In the genomic region with DNA sequence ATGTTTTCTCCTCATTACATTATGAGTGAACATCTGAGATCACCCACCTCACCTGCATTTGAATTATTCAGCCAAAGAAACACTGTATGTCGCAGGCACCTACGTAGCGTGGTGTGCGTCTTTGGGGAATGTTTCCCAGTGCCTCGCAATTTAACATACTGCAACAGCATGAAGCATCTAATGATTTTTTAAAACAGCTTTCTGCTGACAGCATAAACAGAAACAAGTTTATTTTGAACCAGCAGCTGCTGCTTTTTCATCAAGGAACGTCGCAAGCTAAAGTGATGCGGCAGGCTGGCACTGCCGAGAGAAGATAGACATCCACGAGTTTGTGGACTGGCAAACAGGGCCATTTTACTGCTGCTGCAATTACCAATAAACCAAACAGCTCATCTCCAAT, we compare ENCODE assay signal across 19 mouse cellular contexts.
DNase-seq lines count a peak whose midpoint lies in the region; ATAC-seq lines count a peak whose summit lies in the region.
"Had no signal": no experiment of that assay in that cellular context is flagged by ENCODE, and none has a peak within 500 bp of the region (broad histone marks: within the 10 kb centered on the region; RNA-seq: fewer than 3 reads in every experiment).

No protein-coding gene starts in this region.

- ATAC-seq in forebrain, embryonic 16.5 days: peak; percentile 78
- ATAC-seq: hindbrain, postnatal 0 days; midbrain, embryonic 13.5 days had no signal

- H3K4me3 ChIP-seq in forebrain, embryonic 16.5 days (replicated peaks; ENCODE audit: low read length): no peak overlapping the region
- H3K4me3 ChIP-seq: midbrain, embryonic 13.5 days; neural tube, embryonic 13.5 days had no signal

- intact Hi-C loops in left cerebral cortex, postnatal 25 days (cut with DNase I): no loop called here

- no peaks in the 10 kb centered on the region for H3K9me3 ChIP-seq in forebrain, embryonic 16.5 days (ENCODE audit: control insufficient read depth, low read length)
- H3K9me3 ChIP-seq: midbrain, embryonic 13.5 days; neural tube, embryonic 13.5 days had no signal

- H3K27ac ChIP-seq in forebrain, embryonic 16.5 days (ENCODE audit: low read length): no peak overlapping the region
- H3K27ac ChIP-seq: hindbrain, postnatal 0 days; midbrain, embryonic 13.5 days; neural tube, embryonic 13.5 days had no signal

- peak; percentile 16 to 29 for DNase-seq in left cerebral cortex, postnatal 25 days (ENCODE audit: low spot score in 2 of 2)
- no peak for DNase-seq in left cerebral cortex, adult 11 months (ENCODE audit: low spot score)
- DNase-seq in layer of hippocampus, adult 8-10 months (ENCODE audit: low spot score in 2 of 2): peak; percentile 12 to 17
- peak; percentile 5 for DNase-seq in right cerebral cortex, postnatal 14 days
- no peak for DNase-seq in testis, postnatal 14 days (ENCODE audit: low spot score)
- DNase-seq in urinary bladder, adult 18-20 months (ENCODE audit: low spot score in 2 of 2): no peak
- DNase-seq: adrenal gland, adult 2 months; cerebellum, adult 11 months; cerebellum, postnatal 10 days; embryo, embryonic 11 days; heart, adult 11 months; kidney, adult 11 months; liver; lung, postnatal 10 days; thymus, postnatal 36 days had no signal

- H3K4me2 ChIP-seq in forebrain, embryonic 16.5 days (ENCODE audit: low read length): no peak overlapping the region
- H3K4me2 ChIP-seq: midbrain, embryonic 13.5 days; neural tube, embryonic 13.5 days had no signal

- no peaks in the 10 kb centered on the region for H3K36me3 ChIP-seq in forebrain, embryonic 16.5 days (ENCODE audit: control insufficient read depth, insufficient read depth)
- H3K36me3 ChIP-seq: midbrain, embryonic 13.5 days; neural tube, embryonic 13.5 days had no signal

- 70% methylated on average over 10 of the region's 10 CpGs for WGBS in forebrain, embryonic 16.5 days

- H3K27me3 ChIP-seq in forebrain, embryonic 16.5 days (replicated peaks; ENCODE audit: control insufficient read depth, insufficient read depth, low read length): no peaks in the 10 kb centered on the region
- H3K27me3 ChIP-seq: midbrain, embryonic 13.5 days; neural tube, embryonic 13.5 days had no signal

- H3K4me1 ChIP-seq in forebrain, embryonic 16.5 days (replicated peaks; ENCODE audit: control insufficient read depth, insufficient read depth, low read length): no peaks in the 10 kb centered on the region
- H3K4me1 ChIP-seq: neural tube, embryonic 13.5 days had no signal

- H3K9ac ChIP-seq in forebrain, embryonic 16.5 days (replicated peaks; ENCODE audit: low read depth, low read length): no peak overlapping the region
- H3K9ac ChIP-seq: midbrain, embryonic 13.5 days; neural tube, embryonic 13.5 days had no signal

Comparison
In these comparisons a context has a peak if more than half of its experiments do, and no peak if none do; other contexts are left out.
1. DNase-seq: peak in left cerebral cortex, postnatal 25 days (2 of 2), layer of hippocampus, adult 8-10 months (2 of 2) and right cerebral cortex, postnatal 14 days (single experiment); none in left cerebral cortex, adult 11 months (single experiment), testis, postnatal 14 days (single experiment) and urinary bladder, adult 18-20 months (0 of 2).